Mouse (Mus musculus) brain, embryonic 18.5 days (tissue): ENCODE results near the gene Pomt2.
"Not testable (repeated sequence)": the region's sequence is repeated elsewhere in the genome, so short reads cannot be mapped to it uniquely, and the experiment has no call there.

Source experiments
- DNase-seq: peaks from one replicate; pipeline ENCODE4 v3.0.0-alpha.2; 2012; ENCODE audit warnings: low read depth, low spot score

The Pomt2 gene

GRCm38 (mm10) chr12:87147395-87148089, at the start of gene Pomt2:
Gene Pomt2 (minus strand): TSS chr12:87147968.
- peak; percentile 93 for DNase-seq

GRCm38 (mm10) chr12:87196310-87196709, 48.5 kb upstream of the Pomt2 start:
- no peak for DNase-seq

GRCm38 (mm10) chr12:87195069-87195468, 47.3 kb upstream of the Pomt2 start:
- no peak for DNase-seq

- no peak for DNase-seq
Observed at GRCm38 (mm10) chr12:87193008-87193407, 45.2 kb upstream of the Pomt2 start.

GRCm38 (mm10) chr12:87177631-87178030, 29.9 kb upstream of the Pomt2 start:
- DNase-seq, result no peak

GRCm38 (mm10) chr12:87175194-87175946, 27.6 kb upstream of the Pomt2 start:
- no peak for DNase-seq

GRCm38 (mm10) chr12:87160815-87161214, 13.0 kb upstream of the Pomt2 start:
- DNase-seq, result no peak

- no peak for DNase-seq
Observed at GRCm38 (mm10) chr12:87160310-87160709, 12.5 kb upstream of the Pomt2 start.

- DNase-seq, result no peak
Observed at GRCm38 (mm10) chr12:87158099-87158498, 10.3 kb upstream of the Pomt2 start.

GRCm38 (mm10) chr12:87157361-87157760, 9.6 kb upstream of the Pomt2 start:
- no peak for DNase-seq

GRCm38 (mm10) chr12:87154448-87154847, 6.7 kb upstream of the Pomt2 start:
- not testable (repeated sequence) for DNase-seq

GRCm38 (mm10) chr12:87149471-87149870, 1.7 kb upstream of the Pomt2 start:
- DNase-seq, result no peak

GRCm38 (mm10) chr12:87148136-87148535, 368 bp upstream of the Pomt2 start:
- no peak for DNase-seq

GRCm38 (mm10) chr12:87146966-87147365, 802 bp downstream of the Pomt2 start, which contains the start of gene Gstz1:
Gene Gstz1 (plus strand): TSS chr12:87147165.
- DNase-seq, result peak; percentile 74

GRCm38 (mm10) chr12:87142156-87142555, 5.6 kb downstream of the Pomt2 start:
- DNase-seq, result no peak

- DNase-seq, result no peak
Observed at GRCm38 (mm10) chr12:87138768-87139167, 9.0 kb downstream of the Pomt2 start.

- no peak for DNase-seq
Observed at GRCm38 (mm10) chr12:87138342-87138701, 9.4 kb downstream of the Pomt2 start.

GRCm38 (mm10) chr12:87137439-87138341, 10.1 kb downstream of the Pomt2 start:
- DNase-seq, result no peak

GRCm38 (mm10) chr12:87132784-87133183, 15.0 kb downstream of the Pomt2 start:
- DNase-seq, result no peak

- no peak for DNase-seq
Observed at GRCm38 (mm10) chr12:87132210-87132609, 15.6 kb downstream of the Pomt2 start.

GRCm38 (mm10) chr12:87131619-87132018, 16.1 kb downstream of the Pomt2 start:
- DNase-seq, result no peak

GRCm38 (mm10) chr12:87131181-87131580, 16.6 kb downstream of the Pomt2 start:
- no peak for DNase-seq
